Mouse (Mus musculus): ENCODE measurements around the gene Rnf150.

DNA sequence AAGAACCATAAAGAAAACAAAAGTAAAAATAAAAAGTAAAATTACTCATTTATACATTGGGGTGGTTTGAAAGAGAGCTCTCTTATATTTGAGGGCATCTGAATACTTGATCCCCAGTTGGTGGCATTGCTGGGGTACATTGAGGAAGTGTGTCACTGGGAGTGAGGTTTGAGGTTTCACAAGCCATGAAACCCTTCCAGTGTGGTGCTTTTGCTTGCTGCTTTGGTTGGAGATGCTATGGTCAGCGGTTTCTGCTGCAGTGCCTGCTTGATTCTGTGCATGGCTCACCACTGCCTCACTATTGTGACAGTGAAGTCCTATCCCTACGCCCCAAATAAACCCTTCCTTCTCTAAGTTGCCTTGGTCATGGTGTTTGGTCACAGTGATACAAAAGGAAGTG lies 10.9 kb downstream of the Rnf150 start:
- TF ChIP-seq POLR2A (IDR thresholded peaks at IDR 0.05; ENCODE audit: low read depth, low read length) (no peak), CTCF (IDR thresholded peaks at IDR 0.05; ENCODE audit: extremely low read depth, insufficient read depth, insufficient read length, insufficient replicate concordance) (no peak)

All from spleen, adult 2 months (tissue).